Comparison of ENCODE assay signal across 9 mouse cellular contexts in genomic region chr10:84963726-84964125, GRCm38 (mm10). TPM values are rescaled to one million over a fixed set of nuclear protein-coding genes. Genes with fewer than 3 reads are reported as not detected.
DNase-seq lines count a peak whose midpoint lies in the region; ATAC-seq and TF ChIP-seq lines count a peak whose summit lies in the region.
"Had no signal": no experiment of that assay in that cellular context is flagged by ENCODE, and none has a peak within 500 bp of the region (broad histone marks: within the 10 kb centered on the region; RNA-seq: fewer than 3 reads in every experiment).

No protein-coding gene starts in this region.

- H3K9ac ChIP-seq in heart, embryonic 12.5 days, result no peak overlapping the region
- no peak overlapping the region for H3K9ac ChIP-seq in neural tube, embryonic 15.5 days (replicated peaks)

- H3K9me3 ChIP-seq in heart, embryonic 12.5 days (replicated peaks), result no peaks in the 10 kb centered on the region
- no peaks in the 10 kb centered on the region for H3K9me3 ChIP-seq in neural tube, embryonic 15.5 days (replicated peaks)

- H3K27me3 ChIP-seq in heart, embryonic 12.5 days (replicated peaks), result no peaks in the 10 kb centered on the region
- H3K27me3 ChIP-seq in neural tube, embryonic 15.5 days (replicated peaks), result no peaks in the 10 kb centered on the region

- H3K4me1 ChIP-seq in heart, embryonic 12.5 days (replicated peaks), result peaks cover 30% of the 10 kb centered on the region
- peaks cover 18% of the 10 kb centered on the region for H3K4me1 ChIP-seq in neural tube, embryonic 15.5 days

- TF ChIP-seq CTCF in layer of hippocampus, adult 2 months (conservative IDR thresholded peaks at IDR 0.05), result no peak

- no peak overlapping the region for H3K27ac ChIP-seq in heart, embryonic 12.5 days (ENCODE audit: poor library complexity, severe bottlenecking)
- H3K27ac ChIP-seq in layer of hippocampus, adult 2 months, result no peak overlapping the region
- peak overlapping the region; percentile 7 for H3K27ac ChIP-seq in neural tube, embryonic 15.5 days (replicated peaks)

- no peak overlapping the region for H3K4me2 ChIP-seq in heart, embryonic 12.5 days
- no peak overlapping the region for H3K4me2 ChIP-seq in neural tube, embryonic 15.5 days

- DNase-seq in heart, adult 11 months, result peak; percentile 85
- peak; percentile 91 for DNase-seq in cerebellum, adult 9-10 months
- DNase-seq in layer of hippocampus, adult 2 months (ENCODE audit: low spot score in 2 of 2), result peak; percentile 79 to 91
- DNase-seq in natural killer cell, adult 2 months (ENCODE audit: low spot score in 2 of 2), result no peak
- no peak for DNase-seq in thymus, postnatal 0 days (ENCODE audit: low spot score)
- DNase-seq: adrenal gland, postnatal 14 days had no signal

- WGBS in heart, embryonic 12.5 days, result 84% methylated on average over 3 of the region's 3 CpGs
- 46% methylated on average over 3 of the region's 3 CpGs for WGBS in neural tube, embryonic 15.5 days

- no peak overlapping the region for H3K4me3 ChIP-seq in heart, embryonic 12.5 days
- H3K4me3 ChIP-seq in layer of hippocampus, adult 2 months, result no peak overlapping the region
- no peak overlapping the region for H3K4me3 ChIP-seq in neural tube, embryonic 15.5 days (replicated peaks)

- ATAC-seq in heart, embryonic 12.5 days (ENCODE audit: insufficient number of reproducible peaks, low FRiP score), result no peak
- no peak for ATAC-seq in neural tube, embryonic 15.5 days (ENCODE audit: low FRiP score)
- ATAC-seq in granulocyte monocyte progenitor cell, adult 5-6 weeks (replicated peaks; ENCODE audit: poor library complexity, severe bottlenecking), result no peak

- H3K36me3 ChIP-seq in heart, embryonic 12.5 days, result peaks cover 20% of the 10 kb centered on the region
- H3K36me3 ChIP-seq in neural tube, embryonic 15.5 days, result peaks cover 14% of the 10 kb centered on the region

RNA-seq across cellular contexts. Expression of gene Ric8b, which starts 46.3 kb away (rescaled TPM):
- polyA plus RNA-seq in heart, embryonic 12.5 days (2016; fragmentation: Nextera tagmentation; extraction: Ambion mirVana), result 20.7 and 20.8 TPM in 2 replicates
- total RNA-seq in layer of hippocampus, adult 2 months (2021), result 10 to 100 TPM; 40.9 to 42.2 TPM
- polyA plus RNA-seq in neural tube, embryonic 15.5 days (2015; fragmentation: Nextera tagmentation; extraction: Ambion mirVana), result 42.9 and 44.0 TPM in 2 replicates
- total RNA-seq in granulocyte monocyte progenitor cell, adult 5-6 weeks (2014; fragmentation: Nextera tagmentation), result 15.1 and 17.7 TPM in 2 replicates
- 16.6 and 17.8 TPM in 2 replicates for total RNA-seq in granulocyte monocyte progenitor cell, adult 5-6 weeks (2017)
- polyA plus RNA-seq in thymus, postnatal 0 days (2015; fragmentation: Nextera tagmentation; extraction: Ambion mirVana), result 8.6 and 8.9 TPM in 2 replicates

Comparison
In these comparisons a context has a peak if more than half of its experiments do, and no peak if none do; other contexts are left out.
1. DNase-seq: peak in heart, adult 11 months (single experiment), cerebellum, adult 9-10 months (single experiment) and layer of hippocampus, adult 2 months (2 of 2); none in natural killer cell, adult 2 months (0 of 2) and thymus, postnatal 0 days (single experiment).